Mouse (Mus musculus) embryonic fibroblast, embryonic 13.5 days (primary cell): Measurements from ENCODE around the gene Ddr2. TPM values are rescaled to one million over a fixed set of nuclear protein-coding genes. Genes with fewer than 3 reads are reported as not detected.
A peak's percentile ranks its signal among the peaks of the same experiment; 100 is the strongest.

ENCODE experiments used
- H3K27ac ChIP-seq: 2 replicates; pipeline ENCODE4 v1.5.1; 2012; ENCODE audit warnings: low read length, control low read depth, inconsistent platforms; ENCODE audit not compliant: insufficient read depth
- H3K4me1 ChIP-seq: 2 replicates; pipeline ENCODE4 v1.6.1; 2011; ENCODE audit warnings: low read length; ENCODE audit not compliant: control insufficient read depth, insufficient read depth
- H3K4me3 ChIP-seq: 2 replicates; pipeline ENCODE4 v1.5.1; 2011; ENCODE audit warnings: mild to moderate bottlenecking, control low read depth, low read length; ENCODE audit not compliant: insufficient read depth
- CTCF ChIP-seq: IDR thresholded peaks from 2 replicates; pipeline ENCODE4 v1.5.1; 2011; ENCODE audit warnings: mild to moderate bottlenecking, control low read depth, low read length, moderate library complexity, borderline replicate concordance; ENCODE audit not compliant: insufficient read depth
- POLR2A ChIP-seq: IDR thresholded peaks from 2 replicates; pipeline ENCODE4 v1.6.1; 2011; ENCODE audit warnings: low read depth, mild to moderate bottlenecking, control low read depth, low read length, moderate library complexity
- polyA plus RNA-seq: library from polyadenylated mRNA; stranded (reverse); fragments of >200 nt; gene quantifications from 2 replicates; pipeline ENCODE4 v1.2.4, GENCODE M21; 2011; ENCODE audit warnings: low read depth; ENCODE audit not compliant: missing spikeins, insufficient read length

The Ddr2 gene
- polyA plus RNA-seq, 1 experiment: 299 TPM

DNA sequence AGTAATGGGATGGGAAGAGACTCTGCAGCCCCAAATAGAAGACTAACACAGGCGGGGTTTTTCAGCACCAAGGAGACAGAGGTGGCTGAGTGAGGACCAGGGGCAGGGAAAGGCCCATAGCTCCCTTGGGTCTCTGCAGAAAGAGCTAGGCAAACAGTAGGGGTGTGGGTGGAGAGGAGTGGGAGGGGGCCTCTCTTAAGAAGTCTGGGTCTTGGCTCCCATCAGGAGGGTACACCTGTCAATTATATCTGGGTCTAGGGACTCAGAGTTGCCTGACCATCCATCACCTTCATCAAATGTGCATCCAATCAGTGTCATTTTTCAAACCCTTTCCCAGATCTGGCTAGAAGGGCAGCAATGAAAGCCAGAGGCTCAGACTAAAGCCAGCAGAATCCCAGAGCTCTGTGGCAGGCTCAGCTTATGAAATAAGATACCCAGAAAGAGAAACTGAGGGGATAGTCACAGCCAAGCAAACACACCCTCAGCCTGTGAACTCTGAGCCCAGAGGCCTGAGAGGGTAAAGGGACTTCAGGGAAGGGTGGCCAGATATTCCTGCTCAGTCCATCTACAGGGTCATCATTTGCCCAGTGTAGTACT, 58.0 kb downstream of the Ddr2 start:
- H3K4me1 ChIP-seq: peaks cover 23% of the 10 kb centered on the region
- peak overlapping the region; percentile 32; the same call in 1 of the 2 replicates for H3K27ac ChIP-seq
- H3K4me3 ChIP-seq: no peak overlapping the region
- TF ChIP-seq POLR2A: no peak
- TF ChIP-seq CTCF: no peak

GRCm38 (mm10) chr1:170051631-170052177, 58.9 kb downstream of the Ddr2 start:
- no peak for TF ChIP-seq CTCF
- TF ChIP-seq POLR2A: no peak
- peaks cover 23% of the 10 kb centered on the region for H3K4me1 ChIP-seq
- no peak overlapping the region for H3K4me3 ChIP-seq
- H3K27ac ChIP-seq: no peak overlapping the region

- Histone ChIP-seq H3K4me1 (peaks cover 12% of the 10 kb centered on the region), H3K4me3 (no peak overlapping the region), H3K27ac (no peak overlapping the region)
- TF ChIP-seq CTCF: no peak
- TF ChIP-seq POLR2A: no peak
Observed at GRCm38 (mm10) chr1:170048434-170048833, 62.1 kb downstream of the Ddr2 start.

GRCm38 (mm10) chr1:170044726-170045471, 65.7 kb downstream of the Ddr2 start:
- TF ChIP-seq CTCF (no peak), POLR2A (no peak)
- Histone ChIP-seq H3K27ac (no peak overlapping the region), H3K4me1 (peaks cover 20% of the 10 kb centered on the region), H3K4me3 (no peak overlapping the region)

GRCm38 (mm10) chr1:170043753-170044152, 66.8 kb downstream of the Ddr2 start:
- Histone ChIP-seq H3K27ac (peak overlapping the region; percentile 37), H3K4me1 (peaks cover 18% of the 10 kb centered on the region), H3K4me3 (no peak overlapping the region)
- TF ChIP-seq POLR2A: no peak
- TF ChIP-seq CTCF: no peak

DNA sequence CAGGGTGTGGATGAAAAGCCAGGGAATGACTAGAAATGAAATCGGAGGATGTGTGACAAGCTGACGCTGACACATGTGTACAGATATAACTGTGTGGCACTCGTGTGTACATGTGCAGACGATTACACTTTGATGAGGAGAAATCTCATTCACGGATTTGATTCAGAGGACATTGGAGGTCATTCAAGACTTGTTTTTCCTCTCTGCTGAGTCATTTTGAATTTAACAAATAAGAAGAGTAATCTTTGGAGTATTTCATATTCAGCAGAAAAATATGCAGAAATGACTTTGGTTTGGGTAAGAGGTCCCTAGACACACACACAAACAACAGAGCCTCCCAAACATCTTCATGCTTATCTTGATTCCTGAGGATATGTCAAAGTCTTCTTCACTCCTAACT, 67.6 kb downstream of the Ddr2 start:
- H3K4me3 ChIP-seq: no peak overlapping the region
- H3K27ac ChIP-seq: peak overlapping the region; percentile 37; the same call in 1 of the 2 replicates
- no peak for TF ChIP-seq CTCF
- TF ChIP-seq POLR2A: no peak
- H3K4me1 ChIP-seq: peaks cover 18% of the 10 kb centered on the region

DNA sequence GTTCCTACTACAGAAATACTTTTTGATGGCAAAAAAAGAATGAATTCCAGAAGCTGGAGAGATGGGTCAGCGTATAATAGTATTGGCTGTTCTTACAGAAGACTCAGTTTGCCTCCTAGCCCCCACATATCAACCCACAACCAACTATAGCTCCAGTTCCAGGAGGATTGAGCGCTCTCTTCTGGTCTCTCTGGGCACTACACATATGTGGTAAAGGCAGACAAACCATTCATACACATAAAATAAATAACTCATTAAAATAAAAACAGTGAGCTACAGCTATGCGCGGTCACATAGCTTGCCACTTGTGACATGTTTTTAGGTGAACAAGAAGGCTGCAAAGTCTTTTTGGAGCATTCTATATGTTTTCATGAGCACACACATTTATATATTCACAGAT, 71.2 kb downstream of the Ddr2 start:
- H3K27ac ChIP-seq: no peak overlapping the region
- peaks cover 18% of the 10 kb centered on the region for H3K4me1 ChIP-seq
- H3K4me3 ChIP-seq: no peak overlapping the region
- TF ChIP-seq POLR2A (no peak), CTCF (no peak)

DNA sequence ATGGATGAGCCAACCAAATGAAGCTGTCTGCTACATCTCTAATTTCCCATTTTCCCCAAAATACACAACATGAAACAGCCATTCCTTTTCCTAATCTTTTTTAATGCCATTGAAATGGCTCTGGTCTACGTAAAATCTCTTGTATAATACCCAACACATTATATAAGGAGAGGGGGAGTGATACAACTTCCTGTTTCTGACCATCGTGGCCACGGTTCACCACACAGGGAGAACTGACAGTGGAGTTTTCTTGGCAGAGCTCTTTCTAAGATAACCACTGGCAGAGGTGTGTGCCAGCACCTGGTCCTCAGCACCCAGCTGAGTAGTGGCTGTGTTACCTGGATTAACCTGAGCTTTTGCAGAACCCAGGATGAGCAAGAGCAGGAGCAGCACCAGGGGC, 75.0 kb downstream of the Ddr2 start:
- TF ChIP-seq POLR2A (no peak), CTCF (no peak)
- H3K4me3 ChIP-seq: no peak overlapping the region
- H3K4me1 ChIP-seq: peaks cover 6% of the 10 kb centered on the region; the same call in 1 of the 2 replicates
- no peak overlapping the region for H3K27ac ChIP-seq

GRCm38 (mm10) chr1:170034961-170035360, 75.6 kb downstream of the Ddr2 start:
- Histone ChIP-seq H3K4me1 (peaks cover 2% of the 10 kb centered on the region; the same call in 1 of the 2 replicates), H3K4me3 (no peak overlapping the region), H3K27ac (no peak overlapping the region)
- no peak for TF ChIP-seq POLR2A

- Histone ChIP-seq H3K4me3 (no peak overlapping the region), H3K4me1 (no peaks in the 10 kb centered on the region), H3K27ac (no peak overlapping the region)
- TF ChIP-seq CTCF (no peak), POLR2A (no peak)
Observed at GRCm38 (mm10) chr1:170031656-170032055, 78.9 kb downstream of the Ddr2 start.
